Mouse (Mus musculus): ENCODE results near the gene Ociad2. TPM values are rescaled to one million over a fixed set of nuclear protein-coding genes. Genes with fewer than 3 reads are reported as not detected.
A peak's percentile ranks its signal among the peaks of the same experiment; 100 is the strongest.

The Ociad2 gene
- polyA plus RNA-seq, 2 experiments = 0.95 to 3.6 TPM

DNA sequence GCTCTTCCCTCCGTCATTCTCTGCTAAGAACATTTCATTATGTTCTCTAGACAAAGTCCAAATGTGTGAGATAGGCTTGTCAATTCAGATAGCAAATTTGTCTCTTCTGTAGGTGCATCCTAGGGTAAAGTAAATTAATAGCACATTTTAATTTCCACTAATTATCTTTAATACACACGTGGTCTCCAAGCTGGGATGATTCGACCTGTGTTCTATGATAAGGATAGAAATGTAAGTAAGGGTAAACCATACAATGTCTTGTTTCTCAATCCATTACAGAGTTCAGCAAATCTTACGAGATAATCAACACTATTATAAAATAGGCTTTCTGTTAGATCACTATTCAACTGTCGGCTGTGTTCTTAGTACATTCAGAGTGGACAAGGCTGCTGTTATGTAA is 21.5 kb downstream of the Ociad2 start:
- H3K4me2 ChIP-seq (ENCODE audit: low read depth) = no peak overlapping the region
- 70% methylated on average over 5 of the region's 5 CpGs for WGBS (ENCODE audit: insufficient replicate concordance)
- DNase-seq (ENCODE audit: low read depth in 3 of 3, low spot score in 3 of 3) (no peak), ATAC-seq (ENCODE audit: insufficient read depth) (no peak)
- no peak overlapping the region for H3K9ac ChIP-seq (replicated peaks)
- no peaks in the 10 kb centered on the region for H3K27me3 ChIP-seq (ENCODE audit: control insufficient read depth, insufficient read depth, low read length)
- no peaks in the 10 kb centered on the region for H3K9me3 ChIP-seq (ENCODE audit: control insufficient read depth, low read length)
- TF ChIP-seq EP300 (IDR thresholded peaks at IDR 0.05; ENCODE audit: low read depth) = no peak
- no peak for TF ChIP-seq CTCF (IDR thresholded peaks at IDR 0.05; ENCODE audit: low read depth)
- no peak overlapping the region for H3K4me3 ChIP-seq (ENCODE audit: insufficient read depth in 1 of 2, low read depth in 2 of 2, low read length in 2 of 2)
- H3K27ac ChIP-seq = no peak overlapping the region
- H3K36me3 ChIP-seq (replicated peaks; ENCODE audit: control insufficient read depth, insufficient read depth, low read depth) = peaks cover 27% of the 10 kb centered on the region
- peaks cover 7 to 9% of the 10 kb centered on the region in 2 experiments for H3K4me1 ChIP-seq (replicated peaks; ENCODE audit: control insufficient read depth in 2 of 2, insufficient read depth in 2 of 2, low read length in 1 of 2)

DNA sequence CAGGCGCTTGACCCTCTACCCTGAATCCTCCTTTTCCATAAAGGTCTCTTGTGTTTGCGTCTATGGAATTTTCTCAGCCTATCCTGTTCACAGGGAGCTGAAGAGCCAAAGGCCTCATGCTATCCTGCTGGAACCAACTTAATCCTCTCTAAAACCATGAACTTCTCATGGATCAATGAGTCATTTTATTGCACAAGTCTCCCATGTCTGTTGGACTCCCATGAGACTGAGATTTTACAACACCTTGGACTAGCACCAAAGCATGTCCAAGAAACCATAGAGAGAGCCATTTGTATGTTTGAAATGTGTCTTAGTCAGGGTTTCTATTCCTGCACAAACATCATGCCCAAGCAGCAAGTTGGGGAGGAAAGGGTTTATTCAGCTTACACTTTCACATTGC is 26.2 kb downstream of the Ociad2 start:
- Histone ChIP-seq H3K9ac (replicated peaks) (no peak overlapping the region), H3K9me3 (ENCODE audit: control insufficient read depth, low read length) (no peaks in the 10 kb centered on the region), H3K27ac (peak overlapping the region; percentile 40), H3K36me3 (replicated peaks; ENCODE audit: control insufficient read depth, insufficient read depth, low read depth) (peaks cover 58% of the 10 kb centered on the region), H3K4me3 (ENCODE audit: insufficient read depth in 1 of 2, low read depth in 2 of 2, low read length in 2 of 2) (no peak overlapping the region), H3K4me1 (replicated peaks; ENCODE audit: control insufficient read depth in 2 of 2, insufficient read depth in 2 of 2, low read length in 1 of 2) (peaks cover 42% of the 10 kb centered on the region in 2 experiments), H3K4me2 (ENCODE audit: low read depth) (no peak overlapping the region), H3K27me3 (ENCODE audit: control insufficient read depth, insufficient read depth, low read length) (no peaks in the 10 kb centered on the region)
- ATAC-seq (ENCODE audit: insufficient read depth) (no peak), DNase-seq (ENCODE audit: low read depth in 3 of 3, low spot score in 3 of 3) (no peak)
- TF ChIP-seq EP300 (IDR thresholded peaks at IDR 0.05; ENCODE audit: low read depth) (no peak), CTCF (IDR thresholded peaks at IDR 0.05; ENCODE audit: low read depth) (no peak)
- 87% methylated on average over 2 of the region's 2 CpGs for WGBS (ENCODE audit: insufficient replicate concordance)

DNA sequence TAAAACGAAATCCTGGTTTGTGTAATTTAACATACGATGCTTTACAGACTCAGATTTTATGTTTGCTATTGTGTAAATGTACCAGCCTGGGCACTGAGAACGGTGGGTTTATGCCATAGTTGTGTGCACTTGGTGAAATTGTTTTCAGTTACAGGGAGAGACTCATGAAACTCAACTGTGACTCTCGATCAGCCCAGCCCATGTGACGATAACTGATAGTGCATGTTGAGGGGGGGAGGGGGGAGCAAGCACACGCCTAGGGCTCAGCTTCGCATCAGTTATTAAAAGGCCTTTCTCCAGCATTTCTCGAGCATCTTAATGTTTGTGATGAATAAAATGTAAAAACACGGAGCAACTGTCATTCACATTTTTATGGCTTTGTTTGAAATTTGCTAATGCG is 27.2 kb downstream of the Ociad2 start:
- TF ChIP-seq EP300 (IDR thresholded peaks at IDR 0.05; ENCODE audit: low read depth) (peak; percentile 89), CTCF (IDR thresholded peaks at IDR 0.05; ENCODE audit: low read depth) (no peak)
- Histone ChIP-seq H3K4me2 (ENCODE audit: low read depth) (peak overlapping the region; percentile 55), H3K36me3 (replicated peaks; ENCODE audit: control insufficient read depth, insufficient read depth, low read depth) (peaks cover 67% of the 10 kb centered on the region), H3K27ac (peak overlapping the region; percentile 81), H3K27me3 (ENCODE audit: control insufficient read depth, insufficient read depth, low read length) (no peaks in the 10 kb centered on the region), H3K4me1 (replicated peaks; ENCODE audit: control insufficient read depth in 2 of 2, insufficient read depth in 2 of 2, low read length in 1 of 2) (peaks cover 42 to 43% of the 10 kb centered on the region in 2 experiments), H3K4me3 (ENCODE audit: insufficient read depth in 1 of 2, low read depth in 2 of 2, low read length in 2 of 2) (peak overlapping the region in 1 of 2 experiments; percentile 18; a peak in 2 of 4 replicates), H3K9ac (replicated peaks) (peak overlapping the region; percentile 43; the same call in 1 of the 2 replicates), H3K9me3 (ENCODE audit: control insufficient read depth, low read length) (no peaks in the 10 kb centered on the region)
- WGBS (ENCODE audit: insufficient replicate concordance) = 41% methylated on average over 10 of the region's 10 CpGs
- peak; percentile 52 to 61 (median 60) for DNase-seq (ENCODE audit: low read depth in 3 of 3, low spot score in 3 of 3)
- peak; percentile 61 for ATAC-seq (ENCODE audit: insufficient read depth)

DNA sequence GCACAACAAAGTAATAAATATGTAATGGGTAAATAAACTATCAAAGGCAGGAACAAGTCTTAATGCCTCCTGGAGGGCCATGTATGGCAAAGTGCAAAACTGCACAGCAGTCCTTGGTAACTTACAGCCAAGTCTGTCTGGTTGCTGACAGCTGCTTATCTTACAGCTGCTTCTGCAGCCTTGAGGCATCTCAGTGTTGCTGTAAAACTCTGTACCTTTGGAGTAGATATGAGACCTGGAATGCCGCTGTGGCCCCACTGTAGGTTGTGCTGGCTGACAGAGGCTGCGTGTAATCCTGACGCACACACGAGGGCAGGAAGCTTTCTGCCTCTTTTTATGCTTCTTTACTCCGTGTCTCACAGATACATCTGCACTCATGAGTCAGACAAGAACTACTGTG is 29.4 kb downstream of the Ociad2 start:
- 26% methylated on average over 5 of the region's 5 CpGs for WGBS (ENCODE audit: insufficient replicate concordance)
- DNase-seq (ENCODE audit: low read depth in 3 of 3, low spot score in 3 of 3) (peak; percentile 80 to 82 (median 81)), ATAC-seq (ENCODE audit: insufficient read depth) (peak; percentile 98)
- Histone ChIP-seq H3K9ac (replicated peaks) (peak overlapping the region; percentile 57), H3K9me3 (ENCODE audit: control insufficient read depth, low read length) (no peaks in the 10 kb centered on the region), H3K4me3 (ENCODE audit: insufficient read depth in 1 of 2, low read depth in 2 of 2, low read length in 2 of 2) (no peak overlapping the region), H3K4me2 (ENCODE audit: low read depth) (peak overlapping the region; percentile 51), H3K36me3 (replicated peaks; ENCODE audit: control insufficient read depth, insufficient read depth, low read depth) (peaks cover 81% of the 10 kb centered on the region), H3K4me1 (replicated peaks; ENCODE audit: control insufficient read depth in 2 of 2, insufficient read depth in 2 of 2, low read length in 1 of 2) (peaks cover 42 to 43% of the 10 kb centered on the region in 2 experiments), H3K27me3 (ENCODE audit: control insufficient read depth, insufficient read depth, low read length) (no peaks in the 10 kb centered on the region), H3K27ac (peak overlapping the region; percentile 94)
- peak; percentile 93 for TF ChIP-seq EP300 (IDR thresholded peaks at IDR 0.05; ENCODE audit: low read depth)
- peak; percentile 35; the same call in 1 of the 2 replicates for TF ChIP-seq CTCF (IDR thresholded peaks at IDR 0.05; ENCODE audit: low read depth)

DNA sequence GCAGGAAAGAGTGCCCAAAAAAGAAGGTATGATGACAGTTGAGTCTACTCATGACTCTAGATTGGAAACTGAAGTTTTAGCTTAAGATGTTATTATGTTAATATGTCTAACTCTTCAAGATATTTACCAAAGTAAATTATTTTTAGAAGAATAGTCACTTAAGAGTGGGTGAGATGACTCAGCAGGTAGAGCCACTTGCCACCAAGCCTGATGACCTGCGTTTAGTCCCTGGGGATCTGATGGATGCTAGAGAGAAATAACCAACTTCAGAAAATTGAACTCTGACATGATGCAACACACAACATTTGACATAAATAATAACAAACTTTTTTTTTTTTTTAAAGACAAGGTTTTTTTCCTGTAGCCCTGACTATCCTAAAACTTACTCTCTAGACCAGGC is 30.4 kb downstream of the Ociad2 start:
- Histone ChIP-seq H3K9ac (replicated peaks) (no peak overlapping the region; the same call in 1 of the 2 replicates), H3K4me3 (ENCODE audit: insufficient read depth in 1 of 2, low read depth in 2 of 2, low read length in 2 of 2) (no peak overlapping the region), H3K36me3 (replicated peaks; ENCODE audit: control insufficient read depth, insufficient read depth, low read depth) (peaks cover 82% of the 10 kb centered on the region), H3K4me1 (replicated peaks; ENCODE audit: control insufficient read depth in 2 of 2, insufficient read depth in 2 of 2, low read length in 1 of 2) (peaks cover 42% of the 10 kb centered on the region in 2 experiments), H3K9me3 (ENCODE audit: control insufficient read depth, low read length) (no peaks in the 10 kb centered on the region), H3K27ac (peak overlapping the region; percentile 94), H3K4me2 (ENCODE audit: low read depth) (no peak overlapping the region), H3K27me3 (ENCODE audit: control insufficient read depth, insufficient read depth, low read length) (no peaks in the 10 kb centered on the region)
- ATAC-seq (ENCODE audit: insufficient read depth) = no peak
- 76% methylated on average over 1 of the region's 1 CpGs for WGBS (ENCODE audit: insufficient replicate concordance)
- TF ChIP-seq EP300 (IDR thresholded peaks at IDR 0.05; ENCODE audit: low read depth) = no peak
- no peak for TF ChIP-seq CTCF (IDR thresholded peaks at IDR 0.05; ENCODE audit: low read depth)
- no peak for DNase-seq (ENCODE audit: low read depth in 3 of 3, low spot score in 3 of 3)
